Mouse (Mus musculus) intestine, postnatal 0 days (tissue): ENCODE data around the gene Oca2. TPM values are rescaled to one million over a fixed set of nuclear protein-coding genes. Genes with fewer than 3 reads are reported as not detected.

Experiments used
- ATAC-seq: fragments of 200-750 bp; cut with Nextera tagmentation; 2 replicates; pipeline ENCODE4 v1.8.0; 2017; ENCODE audit warnings: mild to moderate bottlenecking, moderate TSS enrichment, moderate library complexity
- H3K27ac ChIP-seq: fragments of 300-500 bp; sonication (generic); 2 replicates; pipeline ENCODE4 v1.5.1; 2014; ENCODE audit warnings: mild to moderate bottlenecking, low read depth, low read length, moderate library complexity
- H3K27me3 ChIP-seq: fragments of 300-500 bp; sonication (generic); replicated peaks from 2 replicates; pipeline ENCODE4 v1.6.1; 2014; ENCODE audit warnings: low read length, mixed read lengths; ENCODE audit not compliant: control insufficient read depth, insufficient read depth
- H3K36me3 ChIP-seq: fragments of 300-500 bp; sonication (generic); 2 replicates; pipeline ENCODE4 v1.6.1; 2014; ENCODE audit warnings: mild to moderate bottlenecking, moderate library complexity; ENCODE audit not compliant: control insufficient read depth, insufficient read depth
- H3K4me1 ChIP-seq: fragments of 300-500 bp; sonication (generic); replicated peaks from 2 replicates; pipeline ENCODE4 v1.6.1; 2014; ENCODE audit warnings: antibody characterized with exemption, low read length, mixed read lengths; ENCODE audit not compliant: control insufficient read depth, insufficient read depth
- H3K4me2 ChIP-seq: fragments of 300-500 bp; sonication (generic); replicated peaks from 2 replicates; pipeline ENCODE4 v1.6.1; 2014; ENCODE audit warnings: low read depth, mild to moderate bottlenecking, moderate library complexity
- H3K4me3 ChIP-seq: fragments of 300-500 bp; sonication (generic); 2 replicates; pipeline ENCODE4 v1.5.1; 2014; ENCODE audit warnings: low read depth, low read length
- H3K9ac ChIP-seq: fragments of 300-500 bp; sonication (generic); 2 replicates; pipeline ENCODE4 v1.6.1; 2014; ENCODE audit warnings: mild to moderate bottlenecking, low read depth, low read length
- H3K9me3 ChIP-seq: fragments of 300-500 bp; sonication (generic); 2 replicates; pipeline ENCODE4 v1.6.1; 2016; ENCODE audit warnings: mixed run types; ENCODE audit not compliant: control insufficient read depth
- CTCF ChIP-seq: sonication (generic); IDR thresholded peaks from 2 replicates; pipeline ENCODE4 v1.5.1; 2016; ENCODE audit warnings: low read depth, mild to moderate bottlenecking, control low read depth, antibody characterized with exemption, moderate library complexity
- WGBS: fragments of 180-500 bp; shearing (Covaris S2); extraction: QIAGEN DNeasy Blood & Tissue Kit; methylation state at CpG from one replicate; pipeline ENCODE4 v1.1.7; 2014; 5-methylcytosine and 5-hydroxymethylcytosine counted together
- polyA plus RNA-seq: library from polyadenylated mRNA; unstranded; fragments of >200 nt; fragmentation: Nextera tagmentation; extraction: Ambion mirVana; gene quantifications from 2 replicates; pipeline ENCODE4 v1.2.1, GENCODE M21; 2015

The Oca2 gene
- polyA plus RNA-seq, 1 experiment from 2014 or later, result 0.12 TPM

- 70% methylated on average over 2 of the region's 2 CpGs for WGBS
Observed at GRCm38 (mm10) chr7:56421946-56422345, 182.4 kb downstream of the Oca2 start.

GRCm38 (mm10) chr7:56423548-56423947, 184.0 kb downstream of the Oca2 start:
- Histone ChIP-seq H3K4me3 (no peak overlapping the region), H3K9ac (no peak overlapping the region), H3K36me3 (no peaks in the 10 kb centered on the region), H3K27me3 (no peaks in the 10 kb centered on the region), H3K9me3 (no peaks in the 10 kb centered on the region), H3K4me1 (no peaks in the 10 kb centered on the region), H3K27ac (no peak overlapping the region), H3K4me2 (no peak overlapping the region)
- ATAC-seq, result no peak
- WGBS, result 58% methylated on average over 2 of the region's 2 CpGs
- no peak for TF ChIP-seq CTCF

More at GRCm38 (mm10) chr7:56421946-56422345, 182.4 kb downstream of the Oca2 start:
- no peak overlapping the region for H3K4me2 ChIP-seq
- H3K9me3 ChIP-seq, result no peaks in the 10 kb centered on the region
- H3K4me3 ChIP-seq, result no peak overlapping the region
- no peaks in the 10 kb centered on the region for H3K36me3 ChIP-seq
- H3K4me1 ChIP-seq, result no peaks in the 10 kb centered on the region
- no peak for ATAC-seq
- H3K9ac ChIP-seq, result no peak overlapping the region
- no peak overlapping the region for H3K27ac ChIP-seq
- H3K27me3 ChIP-seq, result no peaks in the 10 kb centered on the region
- no peak for TF ChIP-seq CTCF

- ATAC-seq, result no peak
- TF ChIP-seq CTCF, result peak; percentile 23; the same call in 1 of the 2 replicates
Observed at GRCm38 (mm10) chr7:56460814-56461520, 221.4 kb downstream of the Oca2 start.

GRCm38 (mm10) chr7:56498242-56498641, 258.7 kb downstream of the Oca2 start:
- Histone ChIP-seq H3K9me3 (no peaks in the 10 kb centered on the region), H3K27me3 (no peaks in the 10 kb centered on the region), H3K9ac (no peak overlapping the region), H3K4me2 (no peak overlapping the region), H3K4me1 (no peaks in the 10 kb centered on the region), H3K36me3 (no peaks in the 10 kb centered on the region), H3K4me3 (no peak overlapping the region), H3K27ac (no peak overlapping the region)
- ATAC-seq, result no peak
- 73% methylated on average over 2 of the region's 2 CpGs for WGBS
- TF ChIP-seq CTCF, result no peak

More at GRCm38 (mm10) chr7:56460814-56461520, 221.4 kb downstream of the Oca2 start:
- H3K27ac ChIP-seq, result no peak overlapping the region
- no peaks in the 10 kb centered on the region for H3K36me3 ChIP-seq
- H3K27me3 ChIP-seq, result no peaks in the 10 kb centered on the region
- no peaks in the 10 kb centered on the region for H3K4me1 ChIP-seq
- H3K4me2 ChIP-seq, result no peak overlapping the region
- no peak overlapping the region for H3K9ac ChIP-seq
- H3K9me3 ChIP-seq, result no peaks in the 10 kb centered on the region
- H3K4me3 ChIP-seq, result no peak overlapping the region
- WGBS, result 77% methylated on average over 4 of the region's 4 CpGs

- Histone ChIP-seq H3K4me3 (no peak overlapping the region), H3K4me1 (no peaks in the 10 kb centered on the region), H3K27me3 (no peaks in the 10 kb centered on the region), H3K36me3 (no peaks in the 10 kb centered on the region), H3K9me3 (no peaks in the 10 kb centered on the region), H3K9ac (no peak overlapping the region), H3K4me2 (no peak overlapping the region), H3K27ac (no peak overlapping the region)
- WGBS, result 60% methylated on average over 2 of the region's 2 CpGs
- no peak for ATAC-seq
- TF ChIP-seq CTCF, result no peak
Observed at GRCm38 (mm10) chr7:56499319-56499718, 259.8 kb downstream of the Oca2 start.

- Histone ChIP-seq H3K4me2 (no peak overlapping the region), H3K9me3 (no peaks in the 10 kb centered on the region), H3K4me3 (no peak overlapping the region), H3K27ac (no peak overlapping the region), H3K27me3 (no peaks in the 10 kb centered on the region), H3K9ac (no peak overlapping the region), H3K36me3 (no peaks in the 10 kb centered on the region), H3K4me1 (no peaks in the 10 kb centered on the region)
- WGBS, result 47% methylated on average over 1 of the region's 1 CpGs
- no peak for TF ChIP-seq CTCF
- ATAC-seq, result no peak
Observed at GRCm38 (mm10) chr7:56499767-56500166, 260.2 kb downstream of the Oca2 start.
